Mouse (Mus musculus) cerebellum, postnatal 4 days (tissue): Measurements from ENCODE around the gene 6330403K07Rik.

Source experiments
- DNase-seq, 2 experiments: peaks; one replicate each; pipeline ENCODE4 v3.0.0; 2022; ENCODE audit warnings: low spot score in 2 of 2, mixed read lengths in 1 of 2

The 6330403K07Rik gene

GRCm38 (mm10) chr11:71033163-71033761 is at the start of gene 6330403K07Rik:
Gene 6330403K07Rik (minus strand): TSS chr11:71033513.
- peak; percentile 51 to 74 for DNase-seq

GRCm38 (mm10) chr11:71076342-71076741 is 43.0 kb upstream of the 6330403K07Rik start:
- DNase-seq, result no peak

- DNase-seq, result no peak
Measured at GRCm38 (mm10) chr11:71052554-71052953, 19.2 kb upstream of the 6330403K07Rik start.

DNA sequence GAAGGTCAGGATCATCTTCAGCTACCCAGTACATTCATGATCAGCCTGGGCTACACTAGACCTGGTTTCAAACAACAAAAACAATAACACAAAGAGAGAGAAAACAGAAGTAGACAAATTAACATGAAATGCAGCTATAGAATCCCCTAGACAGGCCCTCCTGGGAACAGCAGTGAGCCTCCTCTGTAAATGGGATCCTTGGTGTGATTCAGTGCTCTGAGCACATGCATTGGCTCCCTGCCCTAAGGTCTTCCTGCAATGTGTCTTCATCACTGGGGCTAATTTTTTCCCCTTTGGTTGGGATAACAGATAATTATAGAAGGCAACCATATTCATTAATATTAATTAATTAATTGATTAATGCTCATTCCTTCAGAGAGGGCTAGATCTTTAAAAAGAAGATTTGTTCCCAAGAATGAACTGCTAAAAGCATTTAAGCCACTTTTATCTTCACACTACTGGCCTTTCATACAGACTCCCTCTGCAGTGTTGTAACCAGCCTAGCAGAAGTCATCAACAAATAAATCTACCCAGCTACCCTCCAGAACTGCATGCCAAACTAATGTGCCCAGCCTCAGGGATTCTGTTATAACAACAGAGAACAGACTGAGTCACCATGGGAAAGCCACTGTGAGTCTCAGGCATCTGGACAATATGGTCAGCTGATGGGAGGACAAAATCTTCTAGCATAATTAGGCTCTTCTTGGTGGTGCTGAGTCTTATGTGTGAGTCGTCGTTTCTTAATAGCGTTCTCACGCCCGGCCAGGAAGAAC is 6.4 kb upstream of the 6330403K07Rik start:
- DNase-seq, result no peak

DNA sequence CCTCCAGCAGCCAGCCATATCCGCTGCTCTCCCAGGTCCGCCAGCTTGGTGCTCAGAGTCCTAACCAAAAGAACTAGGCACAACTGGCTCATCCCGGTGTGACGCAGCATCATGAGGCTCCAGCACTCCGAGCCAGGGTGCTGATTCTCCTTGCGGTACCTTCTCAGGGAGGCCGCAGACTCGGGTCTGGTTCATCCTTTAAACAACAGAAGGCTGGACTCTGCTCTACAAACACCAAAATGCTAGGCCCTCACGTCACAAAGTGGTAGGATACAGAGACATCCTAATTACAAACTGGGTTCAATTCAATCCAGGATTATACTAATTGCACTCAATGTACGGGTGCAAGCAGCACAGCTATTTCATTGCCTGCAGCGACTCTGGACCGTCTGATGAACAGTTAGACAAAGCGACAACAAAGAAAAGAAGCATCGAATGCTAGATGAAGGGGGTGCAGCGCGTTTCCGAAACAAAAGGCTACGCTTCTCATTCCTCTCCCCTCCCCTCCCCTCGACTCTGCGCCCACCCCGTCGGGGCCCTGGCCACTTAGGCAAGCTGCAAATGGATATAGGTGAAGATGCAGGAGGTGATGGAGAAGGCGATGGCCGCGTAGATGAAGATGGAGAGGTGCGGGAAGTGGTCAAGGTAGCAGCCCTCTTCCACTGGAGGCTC is 686 bp downstream of the 6330403K07Rik start:
- peak in 1 of 2 experiments; percentile 36 for DNase-seq

DNA sequence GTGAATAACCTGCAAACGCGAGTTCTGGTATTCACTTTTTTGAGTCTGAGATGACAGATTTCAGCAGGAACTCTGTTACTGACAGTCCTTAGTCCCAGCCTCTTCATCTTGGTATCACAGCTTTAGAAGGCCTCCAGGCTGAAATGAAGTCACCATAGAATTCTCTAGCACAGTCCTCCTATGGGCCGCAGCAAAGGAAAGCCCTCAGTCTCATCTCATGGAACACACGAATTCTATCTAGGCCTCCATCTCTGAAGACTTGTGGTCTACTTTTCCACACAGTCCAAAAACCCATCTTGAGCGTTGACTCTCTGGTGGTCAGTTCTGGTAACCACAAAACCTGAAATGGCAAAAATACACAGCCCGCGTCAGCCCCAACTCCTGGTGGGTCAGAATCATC is 1.2 kb downstream of the 6330403K07Rik start:
- DNase-seq, result no peak

GRCm38 (mm10) chr11:71029403-71030118 is 3.8 kb downstream of the 6330403K07Rik start:
- DNase-seq, result no peak

DNA sequence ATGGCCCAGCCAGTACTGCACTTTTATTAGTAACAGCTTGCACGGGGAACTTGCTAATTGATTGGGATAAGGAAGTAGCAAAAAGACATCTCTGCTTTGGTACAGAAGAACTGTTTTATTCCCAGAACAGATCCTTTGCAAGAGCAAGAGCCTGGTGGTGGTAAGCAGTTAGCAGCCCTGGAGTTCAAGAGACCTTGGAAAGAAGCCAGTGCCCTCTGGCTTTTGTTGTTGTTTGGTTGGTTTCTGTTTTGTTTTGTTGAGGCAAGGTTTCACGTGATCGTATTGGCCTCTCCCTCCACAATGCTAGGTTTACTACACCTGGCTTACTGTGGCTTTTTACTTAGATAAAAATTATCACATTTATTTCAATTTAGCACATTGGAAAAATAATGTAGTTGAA is 5.0 kb downstream of the 6330403K07Rik start:
- DNase-seq, result no peak

DNA sequence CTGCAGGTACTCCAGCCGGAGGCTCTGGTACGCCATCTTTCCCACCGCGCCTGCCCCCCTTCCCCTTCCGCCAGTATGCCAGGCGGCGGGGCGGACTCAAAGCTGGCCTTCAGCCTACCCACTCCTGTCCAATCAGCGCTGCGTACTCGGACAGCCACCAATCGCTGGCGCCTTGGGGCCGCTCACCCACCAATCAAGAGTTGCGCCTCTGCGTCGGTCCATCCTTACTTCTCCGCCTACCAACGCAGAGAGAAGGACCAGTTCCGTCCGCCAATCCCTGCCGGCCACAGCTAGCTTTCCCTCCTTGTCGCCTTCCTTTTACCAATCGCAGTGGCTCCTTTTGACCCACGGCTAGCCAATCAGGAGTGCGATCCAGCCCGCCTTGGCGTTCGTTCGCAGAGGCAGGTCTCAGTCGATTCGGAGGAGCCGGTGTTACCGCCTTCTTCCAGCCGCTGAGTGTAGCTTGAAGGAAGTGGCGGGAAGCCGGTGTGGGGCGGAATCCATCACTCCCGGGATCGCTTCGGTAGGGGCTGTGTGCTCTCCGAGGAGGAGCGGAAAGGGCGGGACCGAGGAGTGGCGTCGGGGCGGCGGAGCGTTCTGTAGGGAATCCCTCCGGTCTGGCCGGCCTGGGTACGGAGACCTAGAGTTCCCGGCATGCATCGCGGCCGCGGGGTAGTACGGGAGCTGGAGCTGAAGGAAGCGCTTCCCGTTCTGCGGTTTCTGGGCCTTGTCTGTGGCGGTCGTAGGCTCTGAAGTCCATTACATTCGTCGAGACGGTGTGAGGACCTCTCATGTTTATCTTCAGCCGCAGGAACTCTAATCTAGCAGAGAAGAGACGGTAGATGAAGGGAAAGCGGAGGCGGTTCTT is 13.9 kb downstream of the 6330403K07Rik start, which contains the start of the genes Mis12 and Derl2:
Gene Mis12, plus strand, starts transcription at position 411 of the 868 bp plus-strand sequence.
Gene Derl2, minus strand, starts transcription at position 641 of the 868 bp plus-strand sequence.
- DNase-seq, result peak; percentile 95 to 97

DNA sequence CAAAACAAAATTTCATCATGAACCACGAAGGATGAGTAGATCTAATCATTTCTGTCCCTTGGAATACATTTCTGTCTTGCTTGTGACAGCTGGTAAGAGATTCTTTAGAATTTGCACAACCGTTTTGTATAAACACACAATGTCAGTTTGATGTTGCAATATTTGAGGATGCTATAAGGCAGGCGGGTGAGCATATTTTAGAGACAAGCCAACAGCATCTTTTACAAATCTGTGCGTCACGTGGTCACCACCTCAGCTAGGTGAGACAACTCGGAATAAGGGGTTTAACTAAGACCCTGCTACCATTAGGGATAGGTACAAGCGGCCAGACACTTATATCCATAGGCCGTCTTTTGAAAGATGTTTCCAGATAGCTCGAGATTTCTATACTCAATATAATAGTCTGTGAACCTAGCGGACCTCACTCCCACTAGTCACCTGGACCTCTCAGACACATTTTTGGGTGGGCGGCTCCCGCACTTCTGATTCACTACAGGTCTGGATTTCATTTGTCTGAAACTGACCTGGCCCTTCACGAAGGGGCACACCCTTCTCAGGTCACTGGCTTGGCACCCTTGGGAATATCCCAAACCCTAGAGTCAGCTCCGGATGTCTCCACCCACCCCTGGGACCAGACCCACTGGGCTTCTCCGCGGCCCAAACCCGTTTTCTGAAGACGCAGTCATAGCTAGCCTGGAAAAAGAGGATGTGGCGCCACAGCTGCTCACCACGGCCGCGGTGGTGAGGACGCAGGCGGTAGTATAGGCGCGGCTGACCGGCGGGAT is 14.7 kb downstream of the 6330403K07Rik start:
- no peak for DNase-seq

GRCm38 (mm10) chr11:71017051-71017450 is 16.3 kb downstream of the 6330403K07Rik start:
- DNase-seq, result no peak

DNA sequence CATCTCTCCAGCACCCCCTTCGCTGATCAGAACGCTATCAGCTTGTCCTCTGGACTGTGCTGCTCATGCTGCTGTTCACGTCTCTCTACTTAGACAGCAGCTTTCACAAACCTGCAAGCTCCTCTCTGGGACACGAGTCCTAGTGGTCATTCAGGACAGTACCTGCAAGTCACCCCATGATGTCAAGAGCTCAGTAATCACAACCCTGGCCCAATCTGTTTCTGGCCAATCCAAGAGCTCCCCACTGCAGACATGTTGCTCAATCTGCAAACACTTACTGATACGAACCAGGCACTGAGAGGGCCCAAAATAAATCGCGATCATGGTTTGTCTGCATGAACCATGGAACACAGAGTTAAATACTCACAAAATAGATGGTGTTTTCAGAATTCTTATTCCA is 20.6 kb downstream of the 6330403K07Rik start:
- DNase-seq, result no peak

- DNase-seq, result no peak
Measured at GRCm38 (mm10) chr11:71008321-71008720, 25.0 kb downstream of the 6330403K07Rik start.

DNA sequence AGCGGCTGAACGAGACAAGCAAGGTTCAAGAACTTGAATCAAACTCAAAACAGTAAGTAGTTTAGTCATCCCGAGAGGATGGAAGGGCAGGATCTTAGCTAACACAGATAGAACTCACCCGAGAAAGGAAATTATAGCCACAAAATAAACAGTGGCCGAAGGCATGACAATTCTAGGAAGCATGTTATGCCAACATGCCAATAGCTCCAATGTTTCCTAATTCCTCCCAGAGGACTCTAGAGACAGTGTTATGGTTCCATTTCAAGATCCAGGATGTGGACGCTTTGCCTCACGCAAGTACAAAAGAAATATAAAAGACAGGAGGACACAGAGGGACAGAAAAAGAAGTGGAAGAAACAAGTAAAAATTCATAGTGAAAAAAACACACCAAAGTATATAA is 25.5 kb downstream of the 6330403K07Rik start:
- DNase-seq, result no peak

DNA sequence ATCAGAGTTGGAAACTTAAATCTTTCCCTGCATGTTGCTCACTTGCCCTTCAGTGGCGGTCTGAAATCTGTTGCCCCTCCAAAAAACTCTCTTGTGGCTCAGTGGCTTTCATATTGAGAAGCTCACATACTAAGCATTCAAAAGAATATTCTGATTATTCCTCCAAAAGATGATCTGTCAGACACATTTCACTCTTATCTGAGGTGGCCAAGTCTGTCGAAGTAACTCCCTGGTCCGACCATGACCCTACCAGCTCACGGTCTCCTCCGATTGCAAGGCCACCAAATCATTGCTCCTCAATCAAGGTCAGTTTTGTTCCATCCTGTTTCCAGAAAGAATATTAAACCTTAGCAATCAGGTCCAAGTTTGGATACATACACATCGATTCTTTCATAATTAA is 26.3 kb downstream of the 6330403K07Rik start:
- no peak for DNase-seq

GRCm38 (mm10) chr11:71005046-71005445 is 28.3 kb downstream of the 6330403K07Rik start:
- no peak for DNase-seq

DNA sequence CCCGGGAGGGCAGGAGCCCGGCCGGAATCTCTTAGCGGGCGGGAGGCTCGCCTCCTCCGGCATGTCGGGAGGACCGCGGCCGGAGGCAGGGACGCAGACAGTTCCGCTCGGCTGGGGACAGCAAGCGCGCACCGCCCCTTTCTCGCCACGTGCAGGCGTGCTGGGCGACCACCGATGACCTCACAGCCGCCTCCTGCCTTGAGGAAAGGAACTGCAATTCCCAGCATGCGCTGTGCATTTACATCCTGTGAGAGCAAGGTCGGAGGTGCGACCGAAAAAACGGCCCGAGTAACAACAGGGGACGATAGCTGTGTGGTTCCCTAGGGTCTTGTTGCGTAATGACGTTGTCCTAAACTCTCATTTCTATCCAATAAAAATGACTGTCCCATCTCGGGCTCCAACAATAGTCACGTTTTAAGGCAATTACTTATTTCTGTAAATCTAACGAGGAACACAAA is 29.0 kb downstream of the 6330403K07Rik start, which contains the start of gene Dhx33:
Gene Dhx33, minus strand, starts transcription at position 122 of the 458 bp plus-strand sequence.
- peak; percentile 94 to 97 for DNase-seq

DNA sequence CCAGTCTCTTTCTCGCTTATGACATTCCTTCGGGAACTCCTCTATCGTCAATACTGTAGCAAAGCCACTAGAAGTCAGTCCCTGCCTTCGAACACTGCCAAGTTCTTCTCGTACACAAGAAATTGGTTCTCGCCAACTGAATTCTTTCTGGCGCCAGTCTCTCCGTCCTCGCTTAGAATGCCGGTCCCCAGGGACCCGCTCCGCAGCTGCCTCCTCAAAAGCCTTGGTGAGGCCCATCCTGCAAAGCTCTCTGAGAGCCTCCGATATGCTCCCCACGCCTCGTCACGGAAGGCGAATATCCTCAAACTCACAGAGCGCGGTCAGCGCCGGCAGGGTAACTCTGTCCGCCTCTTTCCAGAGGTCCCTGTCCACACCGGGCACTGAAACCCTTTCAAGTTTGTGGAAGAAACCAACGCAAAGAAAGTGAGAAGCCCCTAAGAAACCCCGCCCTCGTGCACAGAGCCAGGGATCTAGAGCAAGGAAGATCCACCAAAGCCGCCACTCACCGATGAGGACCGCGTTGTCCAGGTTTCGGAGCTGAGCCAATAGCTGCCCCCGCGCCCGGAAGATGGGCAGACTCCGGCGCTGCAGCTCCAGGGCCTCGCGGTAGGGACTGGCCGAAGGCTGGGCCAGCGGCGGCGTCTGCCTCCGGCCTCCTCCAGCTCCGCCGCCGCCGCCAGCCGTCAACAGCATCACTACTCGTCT is 29.6 kb downstream of the 6330403K07Rik start:
- DNase-seq, result no peak

DNA sequence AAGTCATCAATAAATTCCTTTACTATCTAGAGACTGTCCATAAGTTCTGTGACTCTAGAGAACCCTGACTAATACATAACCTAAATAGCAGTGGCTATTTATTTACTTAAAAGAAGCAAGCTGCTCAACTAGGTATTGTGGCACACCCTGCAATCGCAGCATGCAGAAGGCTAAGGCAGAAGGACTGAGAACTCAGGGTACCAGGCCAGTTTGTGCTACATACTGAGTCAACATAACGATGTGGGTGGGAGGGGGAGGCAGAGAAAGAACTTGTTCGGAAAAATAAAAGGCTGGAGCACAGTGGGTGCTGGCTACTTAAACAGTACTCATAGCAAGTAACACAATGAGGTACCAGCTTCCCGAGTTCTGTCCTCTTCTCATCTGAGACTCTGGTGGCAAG is 32.1 kb downstream of the 6330403K07Rik start:
- no peak for DNase-seq
